Mouse (Mus musculus): ENCODE results near the gene Sgcd.

DNA sequence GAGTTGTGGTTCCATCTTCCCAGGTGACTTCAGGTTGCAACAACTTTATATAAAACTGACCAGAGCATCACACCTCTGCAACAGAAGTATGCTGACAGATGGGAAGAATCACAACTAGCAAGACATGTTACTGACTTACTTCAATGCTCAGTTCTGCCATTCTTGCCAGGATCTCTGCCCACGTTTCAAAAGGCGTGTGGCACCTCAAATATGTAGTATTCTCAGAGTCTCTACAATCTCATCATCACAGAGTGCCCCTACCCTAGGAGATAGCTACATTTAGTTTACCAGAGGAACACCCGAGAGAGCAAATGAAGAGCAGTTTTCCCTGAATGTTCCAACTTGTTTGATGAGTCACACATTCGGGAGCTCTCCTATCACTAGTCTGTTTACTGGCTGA is 229.8 kb downstream of the Sgcd start:
- no peak for TF ChIP-seq CTCF (IDR thresholded peaks at IDR 0.05; ENCODE audit: low read depth)
- no peak for TF ChIP-seq EP300 (optimal IDR thresholded peaks at IDR 0.05)
